21 mouse cellular contexts compared by ENCODE assay signal in the genomic region with DNA sequence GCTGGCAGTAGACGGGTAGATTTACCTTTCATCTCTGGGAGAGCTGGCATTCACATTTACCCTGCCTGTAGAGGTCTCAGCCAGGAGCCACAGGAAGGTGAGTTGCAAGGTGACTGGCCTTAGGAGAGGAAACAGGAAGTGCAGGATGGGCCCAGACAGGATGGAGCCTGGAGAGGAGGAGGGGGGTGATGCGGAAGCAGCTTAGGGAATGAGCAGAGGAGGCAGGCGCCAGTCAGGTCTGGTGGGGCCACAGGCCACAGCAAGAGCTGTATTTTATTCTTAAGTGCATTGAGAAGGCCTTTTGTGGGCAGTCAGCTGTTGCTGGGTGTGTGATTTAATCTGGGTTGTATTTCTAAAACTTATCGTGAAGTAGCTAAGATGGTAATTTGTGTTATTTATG.
DNase-seq lines count a peak whose midpoint lies in the region; ATAC-seq lines count a peak whose summit lies in the region.
"Had no signal": no experiment of that assay in that cellular context is flagged by ENCODE, and none has a peak within 500 bp of the region (broad histone marks: within the 10 kb centered on the region; RNA-seq: fewer than 3 reads in every experiment).

No protein-coding gene starts in this region.

- peaks cover 7% of the 10 kb centered on the region; the same call in 1 of the 2 replicates for H3K4me1 ChIP-seq in kidney, embryonic 14.5 days (ENCODE audit: control insufficient read depth, insufficient read depth, low read length)
- no peaks in the 10 kb centered on the region for H3K4me1 ChIP-seq in hindbrain, embryonic 11.5 days (replicated peaks; ENCODE audit: control insufficient read depth, insufficient read depth, low read length)
- H3K4me1 ChIP-seq: limb, embryonic 13.5 days; liver, embryonic 13.5 days had no signal

- H3K27ac ChIP-seq in kidney, embryonic 14.5 days (ENCODE audit: low read depth, low read length) = peak overlapping the region; percentile 18; the same call in 1 of the 2 replicates
- no peak overlapping the region for H3K27ac ChIP-seq in hindbrain, embryonic 11.5 days (ENCODE audit: low read depth, low read length)
- H3K27ac ChIP-seq: forebrain, embryonic 12.5 days; heart, adult 2 months; limb, embryonic 13.5 days; liver, embryonic 13.5 days; macrophage; neural tube, embryonic 12.5 days; stomach, postnatal 0 days had no signal

- H3K9ac ChIP-seq in kidney, embryonic 14.5 days (ENCODE audit: low read depth, low read length) = no peak overlapping the region
- no peak overlapping the region for H3K9ac ChIP-seq in hindbrain, embryonic 11.5 days (ENCODE audit: low read depth, low read length)
- H3K9ac ChIP-seq: forebrain, embryonic 12.5 days; limb, embryonic 13.5 days; liver, embryonic 13.5 days; neural tube, embryonic 12.5 days had no signal

- H3K9me3 ChIP-seq in kidney, embryonic 14.5 days (ENCODE audit: control insufficient read depth, low read length) = no peaks in the 10 kb centered on the region
- no peaks in the 10 kb centered on the region for H3K9me3 ChIP-seq in hindbrain, embryonic 11.5 days (ENCODE audit: control insufficient read depth, low read length)
- H3K9me3 ChIP-seq: forebrain, embryonic 12.5 days; limb, embryonic 13.5 days; liver, embryonic 13.5 days; neural tube, embryonic 12.5 days had no signal

- no peaks in the 10 kb centered on the region for H3K36me3 ChIP-seq in kidney, embryonic 14.5 days (ENCODE audit: control insufficient read depth, insufficient read depth, low read length)
- no peaks in the 10 kb centered on the region for H3K36me3 ChIP-seq in hindbrain, embryonic 11.5 days (ENCODE audit: control insufficient read depth, insufficient read depth, low read length)
- H3K36me3 ChIP-seq: forebrain, embryonic 12.5 days; limb, embryonic 13.5 days; liver, embryonic 13.5 days; neural tube, embryonic 12.5 days had no signal

- 16% methylated on average over 4 of the region's 4 CpGs for WGBS in kidney, embryonic 14.5 days
- 79% methylated on average over 4 of the region's 4 CpGs for WGBS in hindbrain, embryonic 11.5 days

- intact Hi-C loops in gastrocnemius, postnatal 36 days (cut with DNase I) = no loop called here

- H3K4me3 ChIP-seq in kidney, embryonic 14.5 days (ENCODE audit: low read length) = no peak overlapping the region
- no peak overlapping the region for H3K4me3 ChIP-seq in hindbrain, embryonic 11.5 days (ENCODE audit: low read depth, low read length)
- H3K4me3 ChIP-seq: forebrain, embryonic 12.5 days; heart, adult 2 months; limb, embryonic 13.5 days; liver, embryonic 13.5 days; neural tube, embryonic 12.5 days had no signal

- H3K27me3 ChIP-seq in kidney, embryonic 14.5 days (ENCODE audit: control insufficient read depth, insufficient read depth, low read length) = no peaks in the 10 kb centered on the region
- H3K27me3 ChIP-seq in hindbrain, embryonic 11.5 days (ENCODE audit: control insufficient read depth, insufficient read depth, low read length) = no peaks in the 10 kb centered on the region
- H3K27me3 ChIP-seq: limb, embryonic 13.5 days; liver, embryonic 13.5 days; neural tube, embryonic 12.5 days had no signal

- peak; percentile 80 for ATAC-seq in kidney, embryonic 14.5 days (ENCODE audit: low FRiP score, low TSS enrichment)
- ATAC-seq in hindbrain, embryonic 11.5 days (ENCODE audit: low FRiP score) = no peak

- no peak overlapping the region for H3K4me2 ChIP-seq in kidney, embryonic 14.5 days (replicated peaks; ENCODE audit: low read depth, low read length)
- H3K4me2 ChIP-seq in hindbrain, embryonic 11.5 days (replicated peaks; ENCODE audit: low read depth, low read length) = no peak overlapping the region
- H3K4me2 ChIP-seq: forebrain, embryonic 12.5 days; limb, embryonic 13.5 days; liver, embryonic 13.5 days; midbrain, embryonic 11.5 days; neural tube, embryonic 12.5 days had no signal

- peak; percentile 24 to 34 for DNase-seq in adrenal gland, adult (ENCODE audit: inconsistent age in 2 of 2, low spot score in 1 of 2)
- no peak for DNase-seq in adrenal gland, postnatal 25 days
- DNase-seq in R1 (ENCODE audit: low read depth, low spot score) = peak; percentile 10
- DNase-seq in kidney, postnatal 36 days = peak; percentile 18 to 36
- DNase-seq in left cerebral cortex, adult 11 months (ENCODE audit: low spot score) = no peak
- no peak for DNase-seq in hindbrain, embryonic 11.5 days (ENCODE audit: low spot score)
- no peak for DNase-seq in gastrocnemius, postnatal 36 days
- DNase-seq: cerebellum, adult 11 months; cerebellum, postnatal 25 days; embryo, embryonic 11 days; heart, adult 2 months; heart, postnatal 36 days; liver, embryonic 13.5 days; right cerebral cortex, adult 18-20 months had no signal

Comparison
In these comparisons a context has a peak if more than half of its experiments do, and no peak if none do; other contexts are left out.
1. DNase-seq: peak in adrenal gland, adult (2 of 2), R1 (single experiment) and kidney, postnatal 36 days (2 of 2); none in adrenal gland, postnatal 25 days (single experiment), left cerebral cortex, adult 11 months (single experiment), hindbrain, embryonic 11.5 days (single experiment) and gastrocnemius, postnatal 36 days (0 of 2).